Mouse (Mus musculus) myocyte (in vitro differentiated cells): ENCODE results near the gene Tram2. TPM values are rescaled to one million over a fixed set of nuclear protein-coding genes. Genes with fewer than 3 reads are reported as not detected.

ENCODE experiments used
- H3K27me3 ChIP-seq: one replicate; pipeline ENCODE4 v1.6.1; 2011; ENCODE audit not compliant: control insufficient read depth, insufficient read depth, insufficient read length
- H3K36me3 ChIP-seq: one replicate; pipeline ENCODE4 v1.6.1; 2011; ENCODE audit not compliant: control insufficient read depth, insufficient read depth
- H3K4me2 ChIP-seq: one replicate; pipeline ENCODE4 v1.6.1; 2011; ENCODE audit warnings: low read depth, control low read depth
- H3K4me3 ChIP-seq: one replicate; pipeline ENCODE4 v1.5.1; 2011; ENCODE audit warnings: mild to moderate bottlenecking, control low read depth, moderate library complexity
- H3K79me2 ChIP-seq: one replicate; pipeline ENCODE4 v1.6.1; 2011; ENCODE audit not compliant: control insufficient read depth, insufficient read depth
- H3ac ChIP-seq: one replicate; pipeline ENCODE4 v1.6.1; 2011; ENCODE audit not compliant: control insufficient read depth, insufficient read length
- CEBPB ChIP-seq: IDR thresholded peaks from 2 replicates; pipeline ENCODE4 v1.6.1; 2011; ENCODE audit warnings: mild to moderate bottlenecking, moderate library complexity; ENCODE audit not compliant: poor library complexity, insufficient read depth, severe bottlenecking
- E2F4 ChIP-seq: IDR thresholded peaks from one replicate; pipeline ENCODE4 v1.6.1; 2011; ENCODE audit warnings: mild to moderate bottlenecking, control low read depth, moderate library complexity; ENCODE audit not compliant: insufficient read depth
- MAX ChIP-seq: IDR thresholded peaks from one replicate; pipeline ENCODE4 v1.6.1; 2011; ENCODE audit warnings: low read depth, mild to moderate bottlenecking, control low read depth
- MYOD1 ChIP-seq, 3 experiments: IDR thresholded peaks; one replicate each; pipeline ENCODE4 v1.6.1; 2011; ENCODE audit warnings: control low read depth in 2 of 3, low read depth in 2 of 3, mild to moderate bottlenecking in 2 of 3, moderate library complexity in 1 of 3; ENCODE audit not compliant: insufficient read length in 2 of 3, control insufficient read depth in 1 of 3
- MYOG ChIP-seq, 3 experiments: IDR thresholded peaks; one replicate each; pipeline ENCODE4 v1.6.1; 2011; ENCODE audit warnings: control low read depth in 2 of 3, low read depth in 2 of 3, mild to moderate bottlenecking in 2 of 3; ENCODE audit not compliant: insufficient read length in 2 of 3, control insufficient read depth in 1 of 3, insufficient read depth in 1 of 3
- POLR2A ChIP-seq: IDR thresholded peaks from one replicate; pipeline ENCODE4 v1.6.1; 2011; ENCODE audit warnings: low read depth, mild to moderate bottlenecking, control low read depth, moderate library complexity; ENCODE audit not compliant: insufficient read length
- POLR2AphosphoS2 ChIP-seq: IDR thresholded peaks from one replicate; pipeline ENCODE4 v1.6.1; 2011; ENCODE audit warnings: low read depth, control low read depth; ENCODE audit not compliant: insufficient read length
- REST ChIP-seq: IDR thresholded peaks from one replicate; pipeline ENCODE4 v1.6.1; 2011; ENCODE audit warnings: mild to moderate bottlenecking, control low read depth, moderate library complexity; ENCODE audit not compliant: insufficient read depth, insufficient read length
- SRF ChIP-seq: IDR thresholded peaks from one replicate; pipeline ENCODE4 v1.6.1; 2011; ENCODE audit warnings: low read depth; ENCODE audit not compliant: control insufficient read depth, insufficient read length
- TCF12 ChIP-seq: IDR thresholded peaks from one replicate; pipeline ENCODE4 v1.6.1; 2011; ENCODE audit warnings: mild to moderate bottlenecking, control low read depth; ENCODE audit not compliant: poor library complexity, insufficient read depth, severe bottlenecking
- TCF3 ChIP-seq: IDR thresholded peaks from one replicate; pipeline ENCODE4 v1.6.1; 2011; ENCODE audit warnings: low read depth, control low read depth; ENCODE audit not compliant: insufficient read length
- USF1 ChIP-seq: IDR thresholded peaks from one replicate; pipeline ENCODE4 v1.6.1; 2011; ENCODE audit warnings: low read depth, mild to moderate bottlenecking, control low read depth, moderate library complexity
- polyA plus RNA-seq: library from polyadenylated mRNA; unstranded; fragments of >200 nt; fragmentation: generic; extraction: Trizol; gene quantifications from one replicate; pipeline ENCODE4 v1.2.1, GENCODE M21; 2012; ENCODE audit warnings: missing spikeins

Gene Tram2
- polyA plus RNA-seq, 1 experiment = 4.2 TPM

- Histone ChIP-seq H3K27me3 (no peaks in the 10 kb centered on the region), H3ac (no peak overlapping the region), H3K4me3 (no peak overlapping the region), H3K36me3 (no peaks in the 10 kb centered on the region), H3K79me2 (no peaks in the 10 kb centered on the region), H3K4me2 (no peak overlapping the region)
- TF ChIP-seq POLR2AphosphoS2 (no peak), POLR2A (no peak), MAX (no peak), CEBPB (no peak), E2F4 (no peak), SRF (no peak), TCF12 (no peak), MYOG (IDR thresholded peaks at IDR 0.05; ENCODE audit: control insufficient read depth in 1 of 3, insufficient read depth in 1 of 3, insufficient read length in 2 of 3, low read depth in 2 of 3) (no peak), REST (no peak), MYOD1 (IDR thresholded peaks at IDR 0.05; ENCODE audit: control insufficient read depth in 1 of 3, insufficient read length in 2 of 3, low read depth in 2 of 3) (no peak), USF1 (no peak), TCF3 (no peak)
Observed at GRCm38 (mm10) chr1:21006775-21007174, 72.3 kb downstream of the Tram2 start.

- no peak for TF ChIP-seq TCF3
- no peak for TF ChIP-seq MYOD1 (IDR thresholded peaks at IDR 0.05; ENCODE audit: control insufficient read depth in 1 of 3, insufficient read length in 2 of 3, low read depth in 2 of 3)
- TF ChIP-seq E2F4 = no peak
- TF ChIP-seq USF1 = no peak
- no peak for TF ChIP-seq REST
- TF ChIP-seq MAX = no peak
- TF ChIP-seq SRF = no peak
- no peak for TF ChIP-seq TCF12
- TF ChIP-seq CEBPB = no peak
- no peak for TF ChIP-seq MYOG (IDR thresholded peaks at IDR 0.05; ENCODE audit: control insufficient read depth in 1 of 3, insufficient read depth in 1 of 3, insufficient read length in 2 of 3, low read depth in 2 of 3)
- TF ChIP-seq POLR2A = no peak
- no peaks in the 10 kb centered on the region for H3K36me3 ChIP-seq
Observed at GRCm38 (mm10) chr1:21004596-21004995, 74.4 kb downstream of the Tram2 start.

GRCm38 (mm10) chr1:21002246-21003142 lies 76.5 kb downstream of the Tram2 start:
- TF ChIP-seq MYOD1 (IDR thresholded peaks at IDR 0.05; ENCODE audit: control insufficient read depth in 1 of 3, insufficient read length in 2 of 3, low read depth in 2 of 3) (peak in 2 of 3 experiments; percentile 9 to 26), MAX (no peak), POLR2A (no peak), MYOG (IDR thresholded peaks at IDR 0.05; ENCODE audit: control insufficient read depth in 1 of 3, insufficient read depth in 1 of 3, insufficient read length in 2 of 3, low read depth in 2 of 3) (peak in 1 of 3 experiments; percentile 23)
- no peaks in the 10 kb centered on the region for H3K36me3 ChIP-seq
- no peak overlapping the region for H3K4me2 ChIP-seq
- H3K79me2 ChIP-seq = no peaks in the 10 kb centered on the region
- no peak overlapping the region for H3ac ChIP-seq
- H3K4me3 ChIP-seq = no peak overlapping the region
- H3K27me3 ChIP-seq = no peaks in the 10 kb centered on the region

More at GRCm38 (mm10) chr1:21004596-21004995, 74.4 kb downstream of the Tram2 start:
- no peaks in the 10 kb centered on the region for H3K79me2 ChIP-seq
- H3K4me3 ChIP-seq = no peak overlapping the region
- no peak overlapping the region for H3ac ChIP-seq
- no peak overlapping the region for H3K4me2 ChIP-seq
- H3K27me3 ChIP-seq = no peaks in the 10 kb centered on the region

- Histone ChIP-seq H3K79me2 (no peaks in the 10 kb centered on the region), H3K4me3 (no peak overlapping the region), H3K27me3 (no peaks in the 10 kb centered on the region), H3ac (no peak overlapping the region), H3K36me3 (no peaks in the 10 kb centered on the region), H3K4me2 (no peak overlapping the region)
- TF ChIP-seq REST (no peak), MAX (no peak), TCF3 (no peak), E2F4 (no peak), MYOD1 (IDR thresholded peaks at IDR 0.05; ENCODE audit: control insufficient read depth in 1 of 3, insufficient read length in 2 of 3, low read depth in 2 of 3) (no peak), CEBPB (no peak), SRF (no peak), POLR2A (no peak), MYOG (IDR thresholded peaks at IDR 0.05; ENCODE audit: control insufficient read depth in 1 of 3, insufficient read depth in 1 of 3, insufficient read length in 2 of 3, low read depth in 2 of 3) (no peak), POLR2AphosphoS2 (no peak), TCF12 (no peak), USF1 (no peak)
Observed at GRCm38 (mm10) chr1:20997881-20998389, 81.1 kb downstream of the Tram2 start.

- Histone ChIP-seq H3K4me2 (no peak overlapping the region), H3K4me3 (no peak overlapping the region), H3K79me2 (no peaks in the 10 kb centered on the region), H3ac (no peak overlapping the region), H3K27me3 (no peaks in the 10 kb centered on the region), H3K36me3 (no peaks in the 10 kb centered on the region)
- TF ChIP-seq E2F4 = no peak
- no peak for TF ChIP-seq TCF3
- no peak for TF ChIP-seq POLR2AphosphoS2
- no peak for TF ChIP-seq POLR2A
- no peak for TF ChIP-seq MAX
- TF ChIP-seq TCF12 = no peak
- no peak for TF ChIP-seq USF1
- TF ChIP-seq SRF = no peak
- TF ChIP-seq CEBPB = no peak
- no peak for TF ChIP-seq MYOD1 (IDR thresholded peaks at IDR 0.05; ENCODE audit: control insufficient read depth in 1 of 3, insufficient read length in 2 of 3, low read depth in 2 of 3)
- TF ChIP-seq REST = no peak
- TF ChIP-seq MYOG (IDR thresholded peaks at IDR 0.05; ENCODE audit: control insufficient read depth in 1 of 3, insufficient read depth in 1 of 3, insufficient read length in 2 of 3, low read depth in 2 of 3) = no peak
Observed at GRCm38 (mm10) chr1:20997328-20997689, 81.7 kb downstream of the Tram2 start.
